Mouse (Mus musculus): ENCODE results near the gene Adgrl3. TPM values are rescaled to one million over a fixed set of nuclear protein-coding genes. Genes with fewer than 3 reads are reported as not detected.

The Adgrl3 gene
- polyA plus RNA-seq, 1 experiment from 2014 or later: 62.9 TPM

DNA sequence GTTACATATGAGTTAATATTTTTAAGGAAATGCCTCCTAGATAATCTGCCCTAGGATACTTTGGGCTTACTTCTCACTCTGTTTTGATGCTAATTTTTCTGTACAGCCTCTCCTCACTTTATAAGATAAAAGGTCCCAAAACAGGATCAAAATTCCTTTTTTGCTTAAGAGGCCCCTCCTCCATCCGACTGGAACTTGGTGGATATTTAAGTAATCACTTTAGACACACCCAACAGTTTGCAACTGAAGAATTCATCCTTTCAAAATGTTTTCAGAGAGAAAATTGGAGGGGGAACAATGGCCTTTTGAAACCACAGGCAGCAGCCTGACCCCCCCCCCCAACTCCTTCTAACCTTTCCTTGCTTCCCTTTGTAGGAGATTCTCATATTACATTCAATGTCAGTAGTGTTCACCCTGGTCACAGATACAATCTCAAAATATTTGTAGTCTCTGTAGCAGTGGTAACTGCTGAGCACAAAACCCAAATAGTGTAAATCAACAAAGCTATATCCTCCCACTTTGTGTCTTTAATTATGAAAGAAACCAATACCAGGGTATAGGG, 385.7 kb downstream of the Adgrl3 start:
- no peak for ATAC-seq (ENCODE audit: insufficient number of reproducible peaks, insufficient read depth, low FRiP score, low TSS enrichment, low read depth)
- no peak overlapping the region for H3K4me3 ChIP-seq (replicated peaks)
- no peaks in the 10 kb centered on the region for H3K27me3 ChIP-seq
- H3K9me3 ChIP-seq: no peaks in the 10 kb centered on the region
- no peak overlapping the region for H3K27ac ChIP-seq
- H3K36me3 ChIP-seq: no peaks in the 10 kb centered on the region
- H3K4me1 ChIP-seq (replicated peaks): no peaks in the 10 kb centered on the region
- no peak overlapping the region for H3K9ac ChIP-seq (replicated peaks)
- 54% methylated on average over 1 of the region's 1 CpGs for WGBS
- no peak overlapping the region for H3K4me2 ChIP-seq

DNA sequence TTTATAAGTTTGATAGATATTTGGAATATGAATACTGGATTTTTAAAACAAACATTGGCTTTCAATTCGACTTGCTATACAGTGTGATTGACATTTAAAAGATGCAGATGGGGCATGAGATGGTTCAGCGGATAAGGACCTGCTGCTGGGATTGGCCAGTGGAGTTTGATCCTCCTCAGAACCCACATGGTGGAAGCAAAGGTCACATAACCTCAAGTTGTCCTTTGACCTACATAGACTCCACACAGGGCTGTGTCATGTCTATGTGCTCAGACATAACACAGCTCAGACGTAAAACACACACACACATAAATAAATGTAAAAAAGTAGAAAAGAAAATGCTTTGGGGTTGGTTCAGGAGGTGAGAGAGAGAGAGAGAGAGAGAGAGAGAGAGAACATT, 397.4 kb downstream of the Adgrl3 start:
- H3K9ac ChIP-seq (replicated peaks): no peak overlapping the region
- H3K4me3 ChIP-seq (replicated peaks): no peak overlapping the region
- no peak for ATAC-seq (ENCODE audit: insufficient number of reproducible peaks, insufficient read depth, low FRiP score, low TSS enrichment, low read depth)
- 64% methylated on average over 3 of the region's 3 CpGs for WGBS
- H3K9me3 ChIP-seq: no peaks in the 10 kb centered on the region
- no peaks in the 10 kb centered on the region for H3K4me1 ChIP-seq (replicated peaks)
- H3K36me3 ChIP-seq: no peaks in the 10 kb centered on the region
- H3K4me2 ChIP-seq: no peak overlapping the region
- no peak overlapping the region for H3K27ac ChIP-seq
- no peaks in the 10 kb centered on the region for H3K27me3 ChIP-seq

DNA sequence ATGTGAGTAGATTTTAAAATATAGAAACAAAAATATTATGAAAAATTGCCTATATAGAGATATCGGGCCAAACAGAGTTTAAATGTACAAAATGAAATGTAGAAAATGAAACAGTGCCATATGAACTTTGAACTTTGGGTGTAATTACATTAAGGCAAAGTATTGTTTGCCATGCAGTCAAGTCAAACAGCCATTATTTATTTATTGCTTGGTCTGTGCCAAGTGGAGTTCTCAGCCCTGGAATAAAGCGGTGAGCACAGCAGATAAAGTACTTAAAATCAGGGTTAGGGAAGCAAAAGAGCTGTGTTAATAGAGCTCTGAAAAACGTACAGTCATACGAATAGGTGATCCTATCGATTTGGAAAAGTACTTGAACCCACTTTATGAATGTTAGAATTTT, 407.5 kb downstream of the Adgrl3 start:
- no peaks in the 10 kb centered on the region for H3K4me1 ChIP-seq (replicated peaks)
- no peak for ATAC-seq (ENCODE audit: insufficient number of reproducible peaks, insufficient read depth, low FRiP score, low TSS enrichment, low read depth)
- no peak overlapping the region for H3K4me3 ChIP-seq (replicated peaks)
- WGBS: 88% methylated on average over 5 of the region's 5 CpGs
- no peak overlapping the region for H3K27ac ChIP-seq
- H3K9ac ChIP-seq (replicated peaks): no peak overlapping the region
- H3K36me3 ChIP-seq: no peaks in the 10 kb centered on the region
- H3K27me3 ChIP-seq: no peaks in the 10 kb centered on the region
- no peaks in the 10 kb centered on the region for H3K9me3 ChIP-seq
- no peak overlapping the region for H3K4me2 ChIP-seq

DNA sequence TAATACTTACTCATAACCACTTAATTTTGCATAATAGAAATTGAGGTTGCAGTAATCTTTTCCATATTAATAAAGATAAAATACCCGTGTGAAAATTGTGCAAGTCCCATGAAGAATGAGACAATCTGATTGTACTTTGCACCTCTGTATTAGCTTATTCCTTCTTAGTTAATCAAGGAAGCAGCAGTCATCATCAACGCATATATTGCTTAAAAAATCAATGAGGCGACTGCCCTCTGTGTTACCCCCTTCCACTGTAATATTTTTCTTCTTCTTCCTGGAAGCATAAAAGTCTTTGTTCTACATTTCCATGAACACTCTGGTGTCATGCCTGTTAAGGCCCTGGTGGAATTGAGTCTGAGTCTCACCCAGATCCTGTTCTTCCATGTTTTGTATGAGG, 416.4 kb downstream of the Adgrl3 start:
- no peak overlapping the region for H3K4me2 ChIP-seq
- H3K4me1 ChIP-seq (replicated peaks): no peaks in the 10 kb centered on the region
- ATAC-seq (ENCODE audit: insufficient number of reproducible peaks, insufficient read depth, low FRiP score, low TSS enrichment, low read depth): no peak
- peaks cover 6% of the 10 kb centered on the region; the same call in 1 of the 2 replicates for H3K36me3 ChIP-seq
- H3K4me3 ChIP-seq (replicated peaks): no peak overlapping the region
- no peak overlapping the region for H3K27ac ChIP-seq
- WGBS: 88% methylated on average over 3 of the region's 3 CpGs
- H3K27me3 ChIP-seq: no peaks in the 10 kb centered on the region
- peaks cover 9% of the 10 kb centered on the region for H3K9me3 ChIP-seq
- H3K9ac ChIP-seq (replicated peaks): no peak overlapping the region

DNA sequence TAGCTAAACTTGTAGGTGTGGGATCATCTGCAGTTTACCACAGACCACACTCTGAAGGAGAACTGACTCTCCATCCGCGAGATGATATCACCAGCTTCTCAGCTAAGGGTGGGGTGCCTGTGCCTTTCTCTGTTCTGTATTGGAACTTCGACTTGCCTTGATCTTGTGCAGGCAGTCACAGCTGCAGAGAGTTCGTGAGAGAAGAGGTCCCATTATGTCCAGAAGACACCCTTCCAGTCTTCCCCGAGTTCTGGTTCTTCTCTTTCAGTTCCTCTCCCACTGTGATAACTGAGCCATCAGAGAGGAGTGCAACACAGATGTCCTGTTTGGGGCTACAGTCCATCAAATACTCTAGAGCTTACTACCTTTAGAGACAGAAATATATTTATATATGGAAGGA, 422.2 kb downstream of the Adgrl3 start:
- Histone ChIP-seq H3K9me3 (peaks cover 9% of the 10 kb centered on the region), H3K4me2 (no peak overlapping the region), H3K27ac (no peak overlapping the region), H3K27me3 (no peaks in the 10 kb centered on the region), H3K36me3 (peaks cover 6% of the 10 kb centered on the region; the same call in 1 of the 2 replicates), H3K9ac (replicated peaks) (no peak overlapping the region), H3K4me1 (replicated peaks) (no peaks in the 10 kb centered on the region), H3K4me3 (replicated peaks) (no peak overlapping the region)
- ATAC-seq (ENCODE audit: insufficient number of reproducible peaks, insufficient read depth, low FRiP score, low TSS enrichment, low read depth): no peak
- WGBS: 80% methylated on average over 5 of the region's 5 CpGs

DNA sequence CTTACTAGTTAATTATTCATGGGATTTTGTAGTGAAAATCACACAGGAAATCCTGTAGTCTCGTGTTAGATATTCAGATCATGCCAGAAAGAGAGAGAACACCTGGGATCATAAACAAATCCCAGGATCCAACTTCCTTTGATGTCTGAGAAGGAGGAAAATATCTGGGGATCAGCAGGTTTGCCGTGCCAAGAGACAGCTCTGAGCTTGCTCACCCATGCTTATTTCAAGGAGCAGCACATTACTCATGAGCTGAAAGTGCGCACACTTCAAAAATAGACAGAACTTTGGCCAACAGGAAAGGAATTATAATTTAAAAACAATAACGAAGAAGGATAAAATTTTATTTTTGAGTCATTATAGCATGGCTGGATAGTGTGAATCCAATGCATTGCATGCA, 446.0 kb downstream of the Adgrl3 start:
- WGBS: 65% methylated on average over 4 of the region's 4 CpGs
- no peak for ATAC-seq (ENCODE audit: insufficient number of reproducible peaks, insufficient read depth, low FRiP score, low TSS enrichment, low read depth)
- H3K9me3 ChIP-seq: no peaks in the 10 kb centered on the region

DNA sequence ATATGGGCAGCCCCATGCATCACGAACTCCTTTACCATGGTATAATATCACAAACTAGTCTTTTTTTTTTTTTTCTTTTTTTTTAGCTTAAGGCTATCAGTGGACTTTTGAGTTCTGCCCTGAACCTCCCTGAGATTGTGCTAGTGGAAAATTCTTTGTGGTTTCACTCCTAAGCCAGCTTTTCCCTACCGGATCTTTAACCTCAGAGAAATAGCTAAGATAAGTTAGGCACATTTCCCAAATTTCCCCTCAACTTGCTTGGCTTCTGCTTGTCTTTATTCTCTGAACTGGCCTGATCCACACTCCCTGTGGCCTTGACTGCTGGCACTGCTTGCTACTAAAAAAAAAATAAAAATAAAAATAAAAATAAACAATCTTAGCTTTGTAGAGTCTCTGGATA, 454.7 kb downstream of the Adgrl3 start:
- Histone ChIP-seq H3K27ac (no peak overlapping the region), H3K36me3 (no peaks in the 10 kb centered on the region), H3K4me2 (no peak overlapping the region), H3K4me3 (replicated peaks) (no peak overlapping the region), H3K9me3 (no peaks in the 10 kb centered on the region), H3K27me3 (no peaks in the 10 kb centered on the region), H3K9ac (replicated peaks) (no peak overlapping the region), H3K4me1 (replicated peaks) (no peaks in the 10 kb centered on the region; the same call in 1 of the 2 replicates)
- no peak for ATAC-seq (ENCODE audit: insufficient number of reproducible peaks, insufficient read depth, low FRiP score, low TSS enrichment, low read depth)
- 82% methylated on average over 2 of the region's 2 CpGs for WGBS

More for the DNA sequence above, 446.0 kb downstream of the Adgrl3 start:
- H3K27ac ChIP-seq: no peak overlapping the region
- no peak overlapping the region for H3K4me3 ChIP-seq (replicated peaks)
- H3K4me2 ChIP-seq: no peak overlapping the region
- no peaks in the 10 kb centered on the region for H3K36me3 ChIP-seq
- H3K4me1 ChIP-seq (replicated peaks): no peaks in the 10 kb centered on the region
- H3K9ac ChIP-seq (replicated peaks): no peak overlapping the region
- H3K27me3 ChIP-seq: no peaks in the 10 kb centered on the region

DNA sequence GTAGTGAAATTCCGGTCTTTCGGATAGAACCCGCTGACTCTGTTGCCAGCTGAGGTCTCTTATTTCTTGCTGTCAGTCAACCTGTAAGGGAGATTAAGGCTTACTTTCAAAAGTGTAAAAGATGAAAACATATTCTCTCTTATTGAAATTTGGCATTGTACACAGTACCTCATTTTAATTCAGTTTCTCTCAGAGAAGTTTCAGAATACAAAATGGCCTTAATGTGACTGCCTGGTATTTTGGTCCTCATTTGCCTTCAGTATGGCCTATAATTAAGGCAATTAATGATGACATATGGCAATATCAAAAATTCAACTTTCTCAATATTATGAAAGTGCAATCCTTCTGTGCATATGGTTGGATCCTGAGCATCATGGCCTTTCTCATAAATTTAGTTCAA, 455.5 kb downstream of the Adgrl3 start:
- H3K9ac ChIP-seq (replicated peaks): no peak overlapping the region

DNA sequence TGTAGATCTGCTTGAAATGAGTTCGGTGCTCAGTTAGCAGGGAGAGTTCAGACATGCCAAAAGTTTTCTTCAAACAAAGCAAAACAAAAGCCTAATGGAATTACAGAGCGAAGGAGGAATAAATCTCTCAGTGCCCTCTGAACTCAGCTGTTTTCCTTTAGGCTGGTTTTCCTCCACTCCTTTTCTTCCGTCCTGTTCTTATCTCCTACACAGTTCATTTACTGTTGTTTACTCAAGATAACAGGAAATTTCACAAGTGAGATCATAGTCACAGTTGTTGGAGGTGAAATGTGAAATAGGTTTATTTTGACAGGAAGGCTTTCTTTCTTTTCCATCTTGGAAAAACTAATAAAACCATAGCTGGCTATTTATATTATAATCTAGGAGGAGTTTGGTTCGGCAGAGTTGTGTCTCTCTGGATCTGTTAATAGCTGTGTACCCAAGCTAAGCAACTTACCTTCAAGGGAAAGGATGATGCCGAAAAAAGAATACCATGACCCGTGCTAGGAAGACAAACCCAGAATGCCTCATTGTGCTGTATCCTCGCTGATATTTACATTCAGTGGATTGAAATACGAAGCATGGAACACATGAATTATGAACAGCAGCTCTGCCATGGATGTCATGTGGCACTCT, 456.2 kb downstream of the Adgrl3 start:
- H3K4me1 ChIP-seq (replicated peaks): no peaks in the 10 kb centered on the region; the same call in 1 of the 2 replicates
- no peaks in the 10 kb centered on the region for H3K36me3 ChIP-seq
- no peaks in the 10 kb centered on the region for H3K9me3 ChIP-seq
- H3K27me3 ChIP-seq: no peaks in the 10 kb centered on the region
- 48% methylated on average over 8 of the region's 8 CpGs for WGBS
- no peak overlapping the region for H3K4me3 ChIP-seq (replicated peaks)
- H3K9ac ChIP-seq (replicated peaks): no peak overlapping the region
- H3K27ac ChIP-seq: no peak overlapping the region
- no peak overlapping the region for H3K4me2 ChIP-seq
- ATAC-seq (ENCODE audit: insufficient number of reproducible peaks, insufficient read depth, low FRiP score, low TSS enrichment, low read depth): no peak

More for the DNA sequence above, 455.5 kb downstream of the Adgrl3 start:
- Histone ChIP-seq H3K27me3 (no peaks in the 10 kb centered on the region), H3K9me3 (no peaks in the 10 kb centered on the region), H3K4me2 (no peak overlapping the region), H3K27ac (no peak overlapping the region), H3K36me3 (no peaks in the 10 kb centered on the region), H3K4me1 (replicated peaks) (no peaks in the 10 kb centered on the region; the same call in 1 of the 2 replicates), H3K4me3 (replicated peaks) (no peak overlapping the region)
- no peak for ATAC-seq (ENCODE audit: insufficient number of reproducible peaks, insufficient read depth, low FRiP score, low TSS enrichment, low read depth)
- whole genome bisulfite sequencing: 62% methylated on average over 3 of the region's 3 CpGs

DNA sequence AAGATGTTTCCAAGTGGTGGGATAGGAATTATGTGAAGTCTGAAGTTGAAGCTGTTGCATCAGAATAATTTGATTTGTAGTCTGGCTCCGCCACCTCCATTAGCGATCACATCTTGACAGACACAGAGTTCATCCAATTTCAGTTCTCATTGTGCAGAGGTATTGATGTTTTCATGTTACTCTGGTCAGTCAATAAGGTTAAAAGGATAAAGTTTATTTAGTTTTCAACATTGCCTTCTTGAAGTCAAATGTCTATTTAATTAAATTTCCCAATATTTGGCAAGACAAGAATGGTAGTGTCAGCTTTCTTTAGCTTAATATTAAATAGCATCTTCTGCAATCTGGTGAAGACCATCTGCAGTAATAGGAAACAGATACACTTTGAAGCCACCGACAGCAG, 461.0 kb downstream of the Adgrl3 start:
- Histone ChIP-seq H3K4me2 (no peak overlapping the region), H3K27ac (no peak overlapping the region), H3K9ac (replicated peaks) (no peak overlapping the region), H3K36me3 (no peaks in the 10 kb centered on the region), H3K4me1 (replicated peaks) (no peaks in the 10 kb centered on the region), H3K27me3 (no peaks in the 10 kb centered on the region), H3K9me3 (no peaks in the 10 kb centered on the region), H3K4me3 (replicated peaks) (no peak overlapping the region)
- no peak for ATAC-seq (ENCODE audit: insufficient number of reproducible peaks, insufficient read depth, low FRiP score, low TSS enrichment, low read depth)
- WGBS: 69% methylated on average over 3 of the region's 3 CpGs

DNA sequence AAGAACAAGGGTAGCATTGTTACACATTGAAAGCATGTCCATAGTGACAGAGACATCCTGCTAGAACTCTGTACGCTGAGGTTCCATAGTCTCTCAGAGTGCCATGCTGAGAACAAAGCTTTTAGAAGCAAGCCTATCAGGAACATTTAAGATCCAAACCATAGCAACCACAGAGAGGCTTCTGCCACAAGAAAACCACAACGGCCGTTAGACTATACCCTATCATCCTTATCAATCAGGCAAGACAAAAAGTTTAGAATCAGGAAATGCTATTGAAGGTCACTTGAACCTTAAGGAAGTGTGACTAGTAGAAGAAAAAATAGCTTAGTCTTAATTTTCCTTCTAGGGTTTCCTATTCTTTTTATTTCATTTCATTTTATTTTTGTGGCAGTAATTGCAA, 464.0 kb downstream of the Adgrl3 start:
- H3K27ac ChIP-seq: no peak overlapping the region
- H3K4me1 ChIP-seq (replicated peaks): no peaks in the 10 kb centered on the region
- no peak overlapping the region for H3K4me3 ChIP-seq (replicated peaks)
- H3K4me2 ChIP-seq: no peak overlapping the region
- H3K27me3 ChIP-seq: no peaks in the 10 kb centered on the region
- WGBS: 86% methylated on average over 3 of the region's 3 CpGs
- no peak for ATAC-seq (ENCODE audit: insufficient number of reproducible peaks, insufficient read depth, low FRiP score, low TSS enrichment, low read depth)
- H3K9ac ChIP-seq (replicated peaks): no peak overlapping the region
- H3K36me3 ChIP-seq: no peaks in the 10 kb centered on the region
- no peaks in the 10 kb centered on the region for H3K9me3 ChIP-seq

DNA sequence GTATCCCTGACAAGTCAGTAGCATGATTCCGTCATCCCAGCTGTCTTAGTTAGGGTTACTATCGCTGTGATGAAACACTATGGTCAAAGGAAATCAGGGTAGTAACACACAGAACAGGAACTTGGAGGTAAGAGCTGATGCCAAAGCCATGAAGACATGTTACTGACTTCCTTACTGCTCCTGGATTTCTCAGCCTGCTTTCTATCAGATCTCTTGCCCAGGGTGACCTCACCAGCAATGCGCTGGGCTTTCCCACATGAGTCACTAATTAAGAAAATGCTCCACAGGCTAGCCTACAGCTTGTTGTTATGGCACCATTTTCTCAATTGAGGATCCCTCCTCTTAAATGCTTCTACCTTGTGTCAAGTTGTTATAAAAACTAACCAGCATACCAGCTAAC, 481.1 kb downstream of the Adgrl3 start:
- Histone ChIP-seq H3K4me2 (no peak overlapping the region), H3K27ac (no peak overlapping the region), H3K27me3 (no peaks in the 10 kb centered on the region), H3K9me3 (no peaks in the 10 kb centered on the region), H3K4me1 (replicated peaks) (no peaks in the 10 kb centered on the region), H3K36me3 (no peaks in the 10 kb centered on the region), H3K4me3 (replicated peaks) (no peak overlapping the region), H3K9ac (replicated peaks) (no peak overlapping the region)
- no peak for ATAC-seq (ENCODE audit: insufficient number of reproducible peaks, insufficient read depth, low FRiP score, low TSS enrichment, low read depth)
- 89% methylated on average over 3 of the region's 3 CpGs for WGBS
